Mouse (Mus musculus) brain, embryonic 14.5 days (tissue): Measurements from ENCODE around the gene Cadps2.

Source experiments
- CTCF ChIP-seq: fragments of 200-500 bp; IDR thresholded peaks from 2 replicates; pipeline ENCODE4 v1.5.1; 2012; ENCODE audit warnings: inconsistent platforms, mild to moderate bottlenecking, moderate library complexity, borderline replicate concordance; ENCODE audit not compliant: insufficient read depth, insufficient read length; ENCODE audit errors: extremely low read depth
- POLR2A ChIP-seq: fragments of 200-500 bp; IDR thresholded peaks from 2 replicates; pipeline ENCODE4 v1.6.1; 2012; ENCODE audit warnings: mild to moderate bottlenecking, inconsistent platforms, borderline replicate concordance; ENCODE audit not compliant: poor library complexity, insufficient read depth, insufficient read length, severe bottlenecking; ENCODE audit errors: extremely low read depth

DNA sequence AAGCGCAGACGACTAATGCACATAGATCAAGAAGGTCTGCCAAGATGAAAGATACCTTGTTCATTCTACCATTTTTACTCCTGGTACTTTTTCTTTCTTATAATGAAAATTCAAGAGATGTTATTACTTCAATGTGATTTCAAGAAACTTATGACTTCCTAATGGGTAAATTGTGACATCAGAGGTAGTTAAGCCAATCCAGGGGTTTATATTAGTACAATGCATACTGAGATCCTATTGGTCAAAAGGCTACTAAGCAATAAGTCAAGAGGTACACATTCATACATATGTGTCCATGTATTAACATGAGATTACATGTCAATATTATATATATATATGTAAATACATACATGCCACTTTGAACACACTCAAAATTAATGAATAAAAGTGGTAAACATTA, 184.2 kb downstream of the Cadps2 start, which contains the start of gene Rnf148:
- TF ChIP-seq CTCF = no peak
- no peak for TF ChIP-seq POLR2A
